Mouse (Mus musculus) left cerebral cortex, adult 2 months (tissue): Measurements from ENCODE around the gene Camta1. TPM values are rescaled to one million over a fixed set of nuclear protein-coding genes. Genes with fewer than 3 reads are reported as not detected.

ENCODE experiments used
- DNase-seq, 2 experiments: peaks; one replicate each; pipeline ENCODE4 v3.0.0; 2021 to 2022; ENCODE audit warnings: low spot score in 2 of 2, mixed read lengths in 1 of 2; ENCODE audit errors: extremely low spot score in 1 of 2
- H3K27ac ChIP-seq: fragments of 200-600 bp; 2 replicates; pipeline ENCODE4 v1.8.1; 2022
- H3K4me3 ChIP-seq: fragments of 200-600 bp; 2 replicates; pipeline ENCODE4 v1.8.1; 2022
- CTCF ChIP-seq: fragments of 200-600 bp; IDR thresholded peaks from 2 replicates; pipeline ENCODE4 v1.8.1; 2022; ENCODE audit warnings: antibody characterized with exemption, mild to moderate bottlenecking, moderate library complexity
- intact Hi-C: fragments of 180-260 bp; cut with DNase I; formaldehyde crosslinking; loops from one replicate; pipeline ENCODE4 v1.15.1; 2025
- total RNA-seq, 2 experiments: library from RNA; stranded (reverse); gene quantifications; 2 replicates each; pipeline ENCODE4 v1.2.3; 2021

Camta1 gene
- total RNA-seq, 2 experiments from 2014 or later: 242 to 255 TPM

DNA sequence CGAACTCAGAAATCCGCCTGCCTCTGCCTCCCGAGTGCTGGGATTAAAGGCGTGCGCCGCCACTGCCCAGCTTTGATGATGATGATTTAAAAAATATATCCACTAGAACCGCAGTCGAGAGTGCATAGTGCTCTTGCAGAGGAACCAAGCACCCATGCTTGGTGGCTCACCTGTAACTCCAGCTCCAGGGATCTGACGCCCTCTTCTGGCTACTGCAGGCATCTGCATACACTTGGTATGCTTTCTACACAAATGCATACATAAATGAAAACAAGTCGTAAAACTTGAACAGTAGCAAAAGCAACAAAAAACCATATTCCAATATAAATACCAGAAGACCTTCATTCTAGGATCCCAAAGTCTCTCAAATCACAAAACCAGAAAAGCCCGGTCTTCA is 896.1 kb downstream of the Camta1 start:
- intact Hi-C loops: loop anchor here (5.0 to 10.0 kb wide), 3 partner anchors 48 to 308 kb away; no protein-coding TSS in a partner anchor
- H3K27ac ChIP-seq: no peak overlapping the region
- no peak for DNase-seq
- no peak; the same call in 1 of the 2 replicates for TF ChIP-seq CTCF
- no peak overlapping the region for H3K4me3 ChIP-seq

DNA sequence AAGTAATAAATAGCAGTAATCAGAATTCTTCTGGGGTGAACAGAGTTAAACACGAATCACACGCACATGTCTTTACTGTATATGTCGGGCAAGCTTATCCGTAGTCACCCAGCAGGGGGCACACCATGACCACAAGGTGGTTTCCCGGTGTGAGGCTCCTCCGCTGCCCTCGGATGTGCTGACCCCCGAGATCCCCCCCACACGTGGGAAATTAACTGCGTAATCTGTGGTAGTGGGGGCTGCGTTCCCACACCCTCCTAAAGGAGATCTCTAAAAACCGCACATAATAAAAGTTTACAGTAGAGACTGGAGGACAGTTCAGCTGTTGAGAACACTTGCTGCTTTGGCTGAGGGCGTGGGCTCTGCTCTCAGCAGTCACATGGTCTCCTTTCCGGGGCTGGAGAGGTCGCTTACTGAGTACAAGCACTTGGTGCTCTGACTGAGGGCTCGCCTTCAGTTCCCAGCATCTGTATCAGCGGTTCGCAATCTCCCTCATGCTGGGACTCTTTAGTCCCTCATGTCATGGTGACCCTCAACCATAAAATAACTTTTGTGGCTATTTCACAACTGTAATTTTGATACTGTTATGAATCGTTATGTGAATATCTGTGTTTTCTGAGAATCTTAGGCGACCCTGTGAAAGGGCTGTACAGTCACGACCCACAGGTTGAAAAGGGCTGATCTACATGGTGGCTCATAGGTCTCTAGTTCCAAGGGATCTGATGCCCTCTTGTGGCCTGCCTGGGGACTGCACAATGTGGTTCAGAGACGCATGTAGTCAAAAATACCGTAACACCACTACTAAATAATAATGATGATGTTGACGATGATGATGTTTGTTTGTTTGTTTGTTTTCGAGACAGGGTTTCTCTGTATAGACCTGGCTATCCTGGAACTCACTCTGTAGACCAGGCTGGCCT is 896.8 kb downstream of the Camta1 start:
- H3K27ac ChIP-seq: no peak overlapping the region
- DNase-seq: peak; percentile 79 to 86
- intact Hi-C loops: loop anchor here (5.0 to 10.0 kb wide), 3 partner anchors 48 to 308 kb away; no protein-coding TSS in a partner anchor
- H3K4me3 ChIP-seq: no peak overlapping the region
- TF ChIP-seq CTCF: peak; percentile 74

DNA sequence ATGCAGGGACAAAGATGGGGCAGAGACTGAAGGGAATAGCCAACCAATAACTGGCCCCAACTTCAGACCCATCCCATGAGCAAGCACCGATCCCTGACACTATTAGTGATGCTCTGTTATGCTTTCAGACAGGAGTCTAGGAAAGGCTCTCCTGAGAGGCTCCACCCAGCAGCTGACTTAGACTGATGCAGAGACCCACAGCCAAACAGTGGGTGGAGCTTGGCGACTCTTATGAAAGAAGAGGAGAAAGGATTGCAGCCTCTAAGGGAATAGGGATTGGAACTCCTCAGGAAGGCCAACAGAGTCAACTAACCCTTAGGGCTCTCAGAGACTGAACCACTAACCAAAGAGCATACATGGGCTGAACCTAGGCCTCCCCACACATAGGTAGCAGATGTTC is 898.0 kb downstream of the Camta1 start:
- H3K4me3 ChIP-seq: no peak overlapping the region
- no peak for DNase-seq
- no peak for TF ChIP-seq CTCF
- intact Hi-C loops: loop anchor here (10.0 kb wide), 1 partner anchor 181 kb away; no protein-coding TSS in a partner anchor
- no peak overlapping the region for H3K27ac ChIP-seq

DNA sequence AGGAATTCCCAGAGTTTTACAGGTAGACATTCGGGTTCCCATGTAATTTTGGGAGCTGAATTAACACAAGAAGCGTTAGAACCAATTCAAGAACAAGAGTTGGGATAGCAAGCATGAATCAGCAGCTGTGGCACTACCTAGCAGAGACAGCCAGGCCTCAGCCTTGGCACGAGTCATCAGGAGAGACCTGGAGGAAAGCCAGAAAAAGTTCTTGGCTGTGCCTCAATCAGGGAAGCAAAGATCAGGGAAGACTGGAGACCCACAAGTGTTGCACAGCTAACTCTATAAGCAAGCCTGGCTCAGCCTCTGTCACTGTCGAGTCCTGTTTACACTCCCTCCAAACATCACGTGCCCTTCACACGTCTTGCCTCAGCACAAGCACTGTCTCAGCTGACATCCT is 899.4 kb downstream of the Camta1 start:
- intact Hi-C loops: loop anchor here (10.0 kb wide), 1 partner anchor 183 kb away; no protein-coding TSS in a partner anchor
- no peak for DNase-seq
- H3K27ac ChIP-seq: no peak overlapping the region
- no peak for TF ChIP-seq CTCF
- H3K4me3 ChIP-seq: no peak overlapping the region

DNA sequence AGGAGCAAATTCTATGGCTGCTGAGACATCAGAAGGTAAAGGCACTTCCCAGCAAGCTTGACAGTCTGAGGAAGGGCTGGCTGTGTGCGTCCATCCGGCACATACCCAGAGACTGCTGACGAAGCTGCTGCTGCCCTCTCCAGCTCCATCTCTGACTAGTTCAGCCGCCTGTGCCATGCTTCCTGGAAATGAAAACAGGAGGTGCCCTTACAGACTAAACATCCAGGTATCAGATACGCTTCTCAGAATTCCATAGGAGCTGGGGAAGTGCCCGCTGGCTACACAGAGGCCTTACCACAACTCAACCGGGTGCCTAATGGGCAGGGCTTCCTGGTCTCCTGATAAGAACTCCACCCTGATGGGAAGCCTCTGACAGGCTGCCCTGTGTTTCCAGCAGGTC is 903.1 kb downstream of the Camta1 start:
- intact Hi-C loops: no loop called here
- DNase-seq: no peak
- no peak for TF ChIP-seq CTCF
- Histone ChIP-seq H3K27ac (no peak overlapping the region), H3K4me3 (no peak overlapping the region)

DNA sequence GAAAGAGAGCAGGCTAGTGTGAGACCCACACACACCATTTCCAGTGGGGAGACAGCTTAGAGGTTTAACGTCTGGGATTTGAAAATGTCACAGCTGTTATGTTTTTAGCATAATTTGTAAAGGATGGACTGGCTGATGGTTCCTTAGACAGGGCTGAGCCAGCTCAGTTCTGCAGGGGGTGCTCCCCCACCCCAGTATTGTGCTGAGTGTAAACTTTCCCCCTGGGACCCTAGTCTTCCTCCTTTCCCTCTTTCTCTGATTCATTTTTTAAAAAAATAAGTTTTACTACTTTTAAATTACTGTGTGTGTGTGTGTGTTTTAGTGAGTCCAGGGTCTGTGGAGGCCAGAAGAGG is 904.6 kb downstream of the Camta1 start:
- no peak for DNase-seq
- intact Hi-C loops: no loop called here
- H3K4me3 ChIP-seq: no peak overlapping the region
- TF ChIP-seq CTCF: no peak
- no peak overlapping the region for H3K27ac ChIP-seq

DNA sequence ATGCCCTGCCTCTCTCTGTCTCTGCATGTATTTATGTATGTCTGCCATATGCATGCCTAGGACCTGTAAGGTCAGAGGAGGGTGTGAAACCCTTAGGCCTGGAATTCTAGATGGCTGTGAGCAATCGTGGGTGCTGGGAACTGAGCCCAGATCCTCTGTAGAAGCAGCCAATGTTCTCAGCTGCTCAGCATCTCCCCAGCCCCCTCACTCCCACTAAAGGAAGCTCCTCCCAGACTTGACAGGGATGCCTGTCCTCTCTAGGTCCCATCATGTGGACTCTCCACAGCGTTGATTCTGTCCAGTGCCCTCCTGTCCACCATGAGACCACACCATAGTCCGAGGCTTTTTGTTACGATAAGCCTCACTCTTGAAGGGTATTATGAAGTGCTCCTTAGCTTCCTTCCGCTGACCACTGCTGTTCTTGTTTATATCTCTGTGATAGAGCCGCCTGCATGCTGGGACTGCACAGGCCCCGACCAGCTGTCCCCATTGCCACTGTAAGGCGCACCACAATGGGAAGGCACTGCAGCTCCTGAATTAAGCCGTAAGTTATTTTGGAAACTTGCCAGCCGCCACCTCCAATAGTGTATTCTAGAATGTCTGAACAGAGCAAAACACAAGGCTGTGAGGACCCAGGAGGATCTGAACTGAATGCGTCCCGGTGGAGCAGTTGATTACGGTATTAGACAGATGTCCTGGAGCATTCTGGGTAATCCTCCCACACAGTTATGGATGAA is 905.1 kb downstream of the Camta1 start:
- H3K4me3 ChIP-seq: no peak overlapping the region
- intact Hi-C loops: no loop called here
- no peak for TF ChIP-seq CTCF
- no peak for DNase-seq
- H3K27ac ChIP-seq: no peak overlapping the region

DNA sequence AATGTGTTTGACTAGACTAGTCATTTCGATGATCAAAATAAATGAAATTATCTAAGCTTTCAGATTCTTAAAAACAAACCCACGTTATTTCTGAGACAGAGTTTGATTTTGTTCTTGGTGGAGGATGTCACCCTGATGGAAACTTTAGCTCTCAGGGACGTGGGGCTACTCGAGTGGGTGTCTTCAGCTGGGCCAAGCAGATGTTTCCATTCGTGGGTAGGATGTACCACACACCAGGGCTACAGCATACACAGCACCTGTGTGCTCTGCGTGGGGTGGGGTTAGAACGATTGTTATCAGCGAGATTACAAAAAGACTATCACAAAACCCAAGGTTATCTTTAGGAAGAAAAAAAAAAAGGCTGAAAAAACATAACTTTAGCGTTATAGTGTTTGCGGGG is 910.7 kb downstream of the Camta1 start:
- DNase-seq: no peak
- H3K4me3 ChIP-seq: no peak overlapping the region
- intact Hi-C loops: no loop called here
- H3K27ac ChIP-seq: no peak overlapping the region
- TF ChIP-seq CTCF: no peak

DNA sequence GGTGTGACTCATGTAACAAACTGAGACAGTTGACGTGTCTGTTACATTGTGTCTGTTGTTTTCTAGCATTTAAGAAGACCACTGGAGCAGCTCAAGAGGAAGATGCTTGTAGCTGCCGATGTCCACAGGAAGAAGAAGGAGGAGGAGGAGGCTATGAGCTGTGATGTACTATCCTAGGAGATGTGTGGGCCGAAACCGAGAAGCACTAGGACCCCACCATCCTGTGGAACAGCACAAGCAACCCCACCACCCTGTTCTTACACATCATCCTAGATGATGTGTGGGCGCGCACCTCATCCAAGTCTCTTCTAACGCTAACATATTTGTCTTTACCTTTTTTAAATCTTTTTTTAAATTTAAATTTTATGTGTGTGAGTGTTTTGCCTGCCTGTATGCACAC is 917.0 kb downstream of the Camta1 start:
- Histone ChIP-seq H3K27ac (peak overlapping the region; percentile 30; the same call in 1 of the 2 replicates), H3K4me3 (no peak overlapping the region)
- intact Hi-C loops: no loop called here
- no peak for TF ChIP-seq CTCF
- no peak for DNase-seq

DNA sequence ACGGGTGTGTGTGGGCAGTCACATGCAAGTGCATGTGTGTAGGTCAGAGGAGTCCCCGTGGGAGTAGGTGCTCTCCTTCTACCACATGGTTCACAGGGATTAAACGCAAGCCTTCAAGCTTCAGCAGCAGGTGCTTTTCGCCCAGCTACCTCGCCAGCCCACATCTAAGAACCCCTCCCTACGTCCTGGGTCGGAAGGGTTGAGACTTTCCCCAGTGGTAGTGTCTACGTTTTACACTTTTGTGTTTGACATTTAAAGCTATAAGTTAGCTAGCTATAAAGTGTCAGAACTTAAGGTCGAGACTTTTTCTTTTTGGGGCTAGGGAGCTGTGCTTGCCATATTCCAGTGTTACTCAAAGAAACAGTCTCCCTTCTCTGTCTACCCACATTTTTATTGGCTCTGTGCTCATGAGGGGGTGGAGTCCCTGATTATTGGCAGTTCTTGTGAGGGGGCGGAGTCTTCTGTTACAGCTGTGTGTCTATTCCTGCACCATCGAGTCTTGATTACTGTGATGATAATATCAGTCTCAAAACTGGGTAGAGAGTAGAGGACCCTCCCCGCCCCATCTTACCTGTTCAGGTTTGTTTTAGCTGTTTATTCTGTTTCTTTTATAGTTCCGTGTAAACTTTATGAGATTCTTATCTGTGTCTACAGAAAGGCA is 921.6 kb downstream of the Camta1 start:
- no peak for DNase-seq
- intact Hi-C loops: no loop called here
- Histone ChIP-seq H3K4me3 (no peak overlapping the region), H3K27ac (no peak overlapping the region)
- TF ChIP-seq CTCF: no peak

DNA sequence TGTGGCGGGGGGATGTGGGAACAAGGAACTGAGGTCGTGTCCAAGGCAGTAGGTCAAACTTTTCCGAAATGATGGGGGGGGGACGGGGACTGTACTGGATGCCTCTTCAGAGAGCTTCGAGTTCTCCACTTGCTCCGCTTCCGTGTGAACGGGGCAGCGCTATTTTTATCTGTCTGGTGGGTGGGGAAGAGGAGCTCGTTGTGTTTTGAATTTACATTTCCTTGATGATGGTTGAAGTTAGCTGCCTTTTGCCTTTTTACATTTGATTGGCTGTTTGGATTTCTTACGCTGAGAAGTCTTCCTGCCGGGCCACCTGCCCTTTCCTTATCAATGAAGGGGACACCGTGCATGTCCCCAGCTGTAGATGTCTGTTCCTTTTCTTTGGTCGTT is 923.6 kb downstream of the Camta1 start:
- Histone ChIP-seq H3K4me3 (peak overlapping the region; percentile 40), H3K27ac (peak overlapping the region; percentile 84)
- TF ChIP-seq CTCF: no peak
- no peak for DNase-seq
- intact Hi-C loops: no loop called here
